28 mouse cellular contexts compared by ENCODE assay signal in genomic region chr11:46739501-46739900, GRCm38 (mm10). TPM values are rescaled to one million over a fixed set of nuclear protein-coding genes. Genes with fewer than 3 reads are reported as not detected.
"Had no signal": no experiment of that assay in that cellular context is flagged by ENCODE, and none has a peak within 500 bp of the region (broad histone marks: within the 10 kb centered on the region; RNA-seq: fewer than 3 reads in every experiment).

No protein-coding gene starts in this region.

- H3K27me3 ChIP-seq: heart, embryonic 13.5 days; heart, embryonic 15.5 days; hindbrain, embryonic 13.5 days; hindbrain, embryonic 15.5 days; intestine, embryonic 15.5 days; limb, embryonic 12.5 days had no signal

- H3K9me3 ChIP-seq: heart, embryonic 13.5 days; heart, embryonic 15.5 days; hindbrain, embryonic 13.5 days; hindbrain, embryonic 15.5 days; intestine, embryonic 15.5 days; limb, embryonic 10.5 days; limb, embryonic 12.5 days had no signal

- H3K4me3 ChIP-seq: heart, adult 2 months; heart, embryonic 13.5 days; heart, embryonic 15.5 days; hindbrain, embryonic 13.5 days; hindbrain, embryonic 15.5 days; intestine, embryonic 15.5 days; layer of hippocampus, adult 2 months; left cerebral cortex, adult 2 months; limb, embryonic 10.5 days; limb, embryonic 12.5 days had no signal

- H3K4me1 ChIP-seq: heart, embryonic 13.5 days; heart, embryonic 15.5 days; hindbrain, embryonic 13.5 days; hindbrain, embryonic 15.5 days; intestine, embryonic 15.5 days; limb, embryonic 10.5 days; limb, embryonic 12.5 days had no signal

- H3K27ac ChIP-seq: heart, adult 2 months; heart, embryonic 13.5 days; heart, embryonic 15.5 days; hindbrain, embryonic 13.5 days; hindbrain, embryonic 15.5 days; hindbrain, postnatal 0 days; intestine, embryonic 15.5 days; layer of hippocampus, adult 2 months; left cerebral cortex, adult 2 months; limb, embryonic 10.5 days; limb, embryonic 12.5 days had no signal

- DNase-seq: gastrocnemius, postnatal 14 days; gastrocnemius, postnatal 36 days; heart, adult 11 months; heart, adult 2 months; heart, postnatal 14 days; heart, postnatal 36 days; kidney, adult 18-20 months; kidney, adult 8-10 months; kidney, postnatal 10 days; kidney, postnatal 25 days; kidney, postnatal 4 days; liver had no signal

- H3K36me3 ChIP-seq: heart, embryonic 13.5 days; heart, embryonic 15.5 days; hindbrain, embryonic 13.5 days; hindbrain, embryonic 15.5 days; intestine, embryonic 15.5 days; limb, embryonic 10.5 days; limb, embryonic 12.5 days had no signal

- H3K9ac ChIP-seq: heart, embryonic 13.5 days; heart, embryonic 15.5 days; hindbrain, embryonic 13.5 days; hindbrain, embryonic 15.5 days; intestine, embryonic 15.5 days; limb, embryonic 12.5 days had no signal

- ATAC-seq: hindbrain, postnatal 0 days; intestine, embryonic 15.5 days; intestine, postnatal 0 days had no signal

- H3K4me2 ChIP-seq: heart, embryonic 11.5 days; heart, embryonic 13.5 days; heart, embryonic 15.5 days; hindbrain, embryonic 13.5 days; hindbrain, embryonic 15.5 days; intestine, embryonic 15.5 days; limb, embryonic 12.5 days had no signal

RNA-seq across cellular contexts. Expression of gene Havcr1, which starts 4.6 kb away (rescaled TPM):
- polyA plus RNA-seq: gonadal fat pad, adult 2 months; heart, adult 2 months; heart, embryonic 13.5 days; heart, postnatal 0 days; hindbrain, embryonic 11.5 days; hindbrain, embryonic 13.5 days; hindbrain, embryonic 15.5 days; hindbrain, postnatal 0 days; intestine, embryonic 15.5 days; intestine, postnatal 0 days; limb, embryonic 10.5 days; limb, embryonic 12.5 days had no signal

RNA-seq across cellular contexts. Expression of gene Timd2, which starts 32.6 kb away (rescaled TPM):
- polyA plus RNA-seq: heart, adult 2 months; heart, embryonic 15.5 days; heart, postnatal 0 days; hindbrain, embryonic 11.5 days; hindbrain, embryonic 13.5 days; hindbrain, postnatal 0 days; kidney, embryonic 14.5 days; limb, embryonic 10.5 days; limb, embryonic 12.5 days had no signal
